Mouse (Mus musculus): ENCODE data around the gene R3hcc1l.

Gene R3hcc1l

DNA sequence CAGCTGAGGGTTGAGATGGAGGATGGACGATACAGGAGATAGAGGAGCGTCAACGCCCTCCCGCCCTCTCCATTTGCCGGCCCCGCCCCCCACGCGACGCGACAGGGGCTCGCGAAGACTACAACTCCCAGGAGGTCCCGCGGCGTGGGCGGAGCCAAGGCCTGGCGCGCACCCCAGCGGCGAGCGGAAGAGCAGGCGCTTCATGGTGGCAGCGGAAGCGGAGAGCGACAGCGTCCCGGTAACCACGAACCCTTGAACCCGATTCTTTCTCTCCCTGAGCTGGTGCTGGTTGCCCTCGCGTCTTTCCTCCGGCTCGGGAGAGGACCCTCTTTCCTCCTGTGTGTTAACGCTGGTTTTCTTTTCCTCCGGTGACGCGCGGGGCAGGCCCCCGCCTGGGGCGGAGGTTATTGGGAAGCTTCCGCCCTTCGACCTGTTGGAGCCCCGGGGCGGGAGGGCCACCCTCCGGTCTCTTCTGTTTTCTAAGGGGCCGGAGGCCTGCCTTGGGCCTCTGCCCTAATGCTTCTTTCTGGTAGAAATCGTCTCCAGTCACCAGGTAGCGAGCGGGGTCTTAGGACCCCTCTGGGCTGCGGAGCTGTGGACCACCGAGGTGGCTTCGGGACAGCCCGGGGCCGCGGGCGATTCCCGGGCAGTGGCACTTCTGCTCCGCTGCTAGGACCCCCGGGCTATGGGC, at the start of gene R3hcc1l:
Gene R3hcc1l (plus strand): TSS at position 140 of the 691 bp plus-strand sequence.
- peak; percentile 89 for DNase-seq (ENCODE audit: low read depth, low spot score)

DNA sequence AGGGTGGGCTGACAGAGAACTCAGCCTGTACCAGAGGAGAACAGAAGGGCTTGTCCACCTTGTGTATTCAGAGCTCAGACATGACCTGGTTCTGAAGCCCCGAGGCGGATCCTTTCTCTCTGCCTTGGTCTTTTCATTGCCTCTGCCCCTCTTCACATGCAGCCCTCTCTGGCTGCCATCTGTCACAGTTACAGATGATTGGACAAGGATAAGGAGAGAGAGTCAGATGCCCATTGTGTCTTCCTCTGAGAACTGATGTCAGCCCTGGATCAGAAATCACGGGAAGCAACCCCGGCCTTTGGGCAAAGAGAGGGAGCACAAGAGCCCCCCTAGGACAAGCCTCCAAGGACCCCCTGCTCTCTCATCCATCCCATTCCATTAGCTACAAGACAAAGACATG, 47.0 kb upstream of the R3hcc1l start:
- DNase-seq (ENCODE audit: low read depth, low spot score), result no peak

DNA sequence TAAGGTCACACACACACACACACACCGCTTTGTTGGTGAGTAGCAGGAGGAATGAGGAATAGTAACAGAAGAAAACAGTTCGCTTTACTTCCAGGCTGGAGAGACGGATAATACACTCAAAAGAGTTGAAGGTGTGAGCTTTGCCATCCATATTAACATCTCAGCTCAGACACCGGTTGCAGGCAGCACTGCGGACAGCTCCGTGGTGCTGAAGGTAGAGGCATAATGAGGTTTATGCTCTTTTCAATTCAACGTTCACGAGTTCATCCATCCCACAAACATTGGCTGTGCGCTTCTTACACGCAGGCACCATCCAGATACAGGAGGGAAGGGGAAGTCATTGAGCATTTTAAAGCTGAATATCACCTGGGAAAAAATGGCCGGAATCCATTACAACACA, 45.7 kb upstream of the R3hcc1l start:
- peak; percentile 40 for DNase-seq (ENCODE audit: low read depth, low spot score)

DNA sequence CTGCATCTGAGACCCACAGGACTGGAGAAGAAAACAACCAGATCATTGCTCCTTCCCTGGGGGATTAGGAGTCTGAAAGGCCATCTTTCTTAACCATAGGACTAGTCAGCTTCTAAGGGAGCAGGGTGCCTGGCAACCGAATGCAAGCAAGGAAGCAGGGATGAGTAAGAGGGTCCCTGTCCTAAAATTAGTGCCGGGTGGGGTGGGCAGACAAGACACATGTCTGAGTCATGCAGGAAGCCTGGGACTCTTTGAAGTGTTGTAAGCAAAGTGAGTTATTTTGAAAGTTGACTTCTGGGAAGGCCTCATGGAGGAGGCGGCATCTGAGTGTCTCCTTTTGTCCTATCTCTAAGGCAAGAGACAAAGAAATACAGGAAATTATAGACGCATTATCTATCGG, 40.8 kb upstream of the R3hcc1l start:
- DNase-seq (ENCODE audit: low read depth, low spot score), result no peak

DNA sequence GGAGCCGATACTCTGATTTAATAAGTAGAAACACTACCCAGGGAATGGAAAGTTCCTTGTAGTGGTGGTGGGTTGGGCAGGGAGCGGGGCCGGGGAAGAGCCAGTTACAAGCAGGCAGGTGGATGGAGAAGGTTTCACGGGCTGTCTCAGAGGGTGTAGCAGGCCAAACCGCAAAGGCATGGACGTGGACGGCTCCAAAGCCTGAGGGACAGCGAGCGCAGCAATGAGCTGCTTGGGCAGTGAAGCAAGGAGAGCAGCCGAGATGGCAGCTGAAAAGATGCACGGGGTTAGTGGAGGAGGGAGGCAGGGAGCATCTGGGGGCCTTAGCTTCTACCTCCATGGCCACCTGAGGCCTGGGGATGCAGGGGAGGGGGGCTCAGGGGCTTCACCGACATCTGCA, 40.3 kb upstream of the R3hcc1l start:
- DNase-seq (ENCODE audit: low read depth, low spot score), result no peak

DNA sequence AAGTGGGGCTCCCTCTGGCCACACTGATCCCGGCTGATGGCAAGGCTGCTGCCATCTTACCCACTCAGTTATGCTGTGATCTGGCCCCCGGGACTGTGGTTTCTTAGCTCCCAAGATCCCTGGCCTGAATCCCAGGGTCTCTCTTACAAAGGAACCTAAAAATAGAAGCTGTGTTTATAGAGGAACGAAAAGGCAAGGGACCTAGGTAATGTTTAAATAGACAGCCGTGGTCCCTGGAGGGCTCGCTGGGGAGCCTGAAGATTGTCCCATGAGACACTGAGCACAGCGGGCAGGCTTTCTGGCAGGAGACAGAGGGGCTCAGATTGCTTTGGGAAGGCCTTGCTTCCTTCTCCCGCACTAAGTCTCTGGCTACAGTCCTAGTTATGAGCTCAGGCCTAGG, 33.1 kb upstream of the R3hcc1l start:
- DNase-seq (ENCODE audit: low read depth, low spot score), result no peak

DNA sequence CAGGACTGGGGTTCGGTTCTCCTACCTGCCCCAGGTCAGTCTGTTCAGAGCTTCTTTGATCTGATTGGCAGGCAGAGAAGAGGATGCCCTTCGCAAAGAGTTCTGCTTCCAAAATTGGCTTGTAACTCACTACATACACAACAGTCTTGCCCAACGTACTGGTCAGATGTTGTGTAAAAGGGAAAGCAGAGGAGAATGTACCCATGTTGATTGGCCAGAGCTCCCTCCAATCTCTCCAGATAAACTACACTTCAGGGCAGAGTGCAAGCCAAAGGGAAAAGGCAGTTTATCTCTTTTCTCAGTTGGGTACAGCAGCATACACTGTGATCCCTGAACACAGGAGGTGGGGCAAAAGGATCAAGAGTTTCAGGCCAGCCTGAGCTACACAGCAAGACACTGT, 31.3 kb upstream of the R3hcc1l start:
- no peak for DNase-seq (ENCODE audit: low read depth, low spot score)

DNA sequence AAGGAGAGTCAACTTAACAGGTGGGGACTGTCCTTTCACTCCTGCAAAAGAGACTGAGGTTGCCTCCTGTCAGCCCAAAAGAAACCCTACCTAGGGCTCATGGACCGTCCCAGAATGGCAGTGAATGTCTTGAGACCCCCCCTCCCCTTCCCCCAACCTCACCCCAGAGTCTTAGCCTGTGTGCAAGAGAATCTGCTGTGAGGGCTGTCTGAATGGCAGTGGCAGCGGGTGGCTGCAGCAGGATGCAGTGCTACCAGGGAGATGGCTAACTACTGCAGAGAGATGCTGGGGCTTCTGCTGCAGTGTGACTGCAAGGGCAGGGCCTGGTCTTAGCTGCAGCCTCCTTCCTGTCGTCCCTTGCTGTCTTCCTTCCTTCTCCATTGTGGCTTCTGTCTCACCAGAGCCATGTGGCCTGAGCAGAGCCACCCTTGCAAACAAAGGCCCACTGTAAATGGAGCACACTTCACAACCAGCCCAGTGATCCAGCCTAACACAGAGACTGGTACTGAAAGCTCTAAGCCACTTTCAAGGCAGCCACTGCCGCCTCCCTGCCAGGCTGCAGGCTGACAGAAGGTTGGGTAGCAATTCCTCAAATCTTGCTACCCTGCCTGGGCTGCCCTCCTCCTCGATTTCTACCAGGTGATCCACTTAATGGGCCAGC, 25.2 kb upstream of the R3hcc1l start:
- no peak for DNase-seq (ENCODE audit: low read depth, low spot score)

DNA sequence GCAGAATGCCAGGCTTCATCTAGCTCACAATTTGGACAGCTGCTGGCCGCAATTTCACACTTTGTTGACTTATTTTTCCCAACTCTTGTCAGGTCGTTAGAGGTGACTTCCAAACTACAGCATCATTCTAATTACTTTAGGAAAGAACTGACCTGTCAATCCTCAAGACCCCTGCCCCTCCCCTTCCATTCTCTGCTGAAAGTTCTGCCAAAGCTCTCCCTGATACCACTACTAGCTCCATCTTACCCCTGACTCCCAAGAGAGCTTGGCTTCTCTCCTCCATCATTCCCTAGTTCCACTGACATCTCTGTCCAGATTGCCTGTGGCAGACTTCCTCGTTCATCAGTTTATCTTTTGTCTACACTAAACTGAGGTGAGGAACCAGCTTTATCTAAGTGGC, 14.4 kb upstream of the R3hcc1l start:
- no peak for DNase-seq (ENCODE audit: low read depth, low spot score)

DNA sequence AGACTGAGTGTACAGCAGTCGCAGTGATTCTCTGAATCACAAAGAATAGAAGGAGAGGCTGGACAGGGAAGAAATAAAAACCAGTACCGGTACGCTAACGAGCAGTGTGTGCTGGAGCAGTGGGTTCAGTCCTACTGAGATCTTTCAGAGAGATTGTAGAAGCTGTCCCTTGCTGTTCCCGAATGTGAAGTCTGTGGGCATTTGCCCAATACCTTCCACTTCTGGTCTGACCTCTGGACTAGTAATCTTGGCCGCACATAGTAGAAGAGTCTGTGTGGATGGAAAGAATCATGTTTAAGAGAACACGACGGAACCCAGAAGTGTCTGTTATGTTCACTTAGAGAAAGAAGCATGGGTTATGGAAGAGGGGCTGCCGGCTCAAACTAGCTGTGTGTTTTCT, 8.9 kb upstream of the R3hcc1l start:
- DNase-seq (ENCODE audit: low read depth, low spot score), result no peak

DNA sequence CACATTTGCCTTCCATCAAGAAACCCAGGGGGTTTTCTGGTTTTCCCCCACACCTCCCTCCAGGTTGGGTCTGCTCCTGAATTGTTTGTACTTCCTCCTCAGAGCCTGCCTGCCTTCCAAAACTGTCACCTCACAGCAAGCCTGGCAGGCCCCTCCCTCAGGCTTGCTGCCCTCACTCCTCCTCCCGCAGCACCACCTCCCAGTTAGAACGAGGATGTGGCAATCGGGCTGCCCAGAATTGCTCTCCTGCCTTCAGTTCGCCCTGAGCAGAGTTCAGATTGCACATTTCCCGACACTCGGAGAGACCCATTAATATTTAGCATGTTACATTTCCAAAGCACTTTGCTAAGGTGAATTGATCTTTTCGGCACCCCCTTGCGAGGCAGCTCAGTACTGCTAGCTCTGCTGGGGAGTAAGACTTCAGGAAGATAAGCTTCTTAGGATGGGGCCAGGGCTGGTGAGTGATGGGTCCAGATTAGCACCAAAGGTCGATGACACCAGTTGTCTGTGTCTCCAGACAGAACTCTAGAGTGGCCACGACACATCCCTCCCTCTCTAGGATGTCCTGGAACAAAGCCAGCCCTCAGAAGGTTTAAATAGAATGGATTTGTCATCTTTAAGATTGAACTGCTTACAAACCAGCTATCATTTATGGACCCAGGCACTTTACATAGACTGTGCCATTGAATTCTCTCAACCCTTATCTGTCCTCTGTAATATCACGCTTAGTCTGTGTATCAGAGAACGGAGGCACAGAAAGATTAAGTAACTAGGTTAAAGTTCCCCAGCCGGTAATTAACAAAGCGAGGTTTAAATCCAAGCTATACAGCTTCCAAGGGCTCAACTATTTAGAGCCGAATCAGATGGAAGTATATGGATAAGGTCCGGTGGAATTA, 8.0 kb upstream of the R3hcc1l start:
- no peak for DNase-seq (ENCODE audit: low read depth, low spot score)

DNA sequence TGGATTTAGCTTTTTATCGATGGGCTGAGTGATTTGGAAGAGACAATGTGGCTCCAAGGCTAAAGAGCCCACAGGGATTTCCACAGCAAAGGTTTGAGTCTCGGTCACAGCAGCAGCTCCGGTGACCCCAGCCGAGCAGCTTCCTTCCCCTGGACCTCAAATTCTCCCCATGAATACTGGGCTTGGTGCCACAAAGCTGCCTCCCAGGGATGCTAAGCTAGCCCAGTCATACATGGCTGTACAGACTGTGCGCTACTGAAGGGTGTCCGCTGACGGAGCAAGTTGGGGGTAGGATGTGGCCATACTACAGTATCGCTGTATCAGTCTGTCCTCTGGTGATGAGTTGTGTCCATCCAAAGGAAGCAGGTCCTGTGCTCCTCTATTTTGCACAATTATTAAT, 2.9 kb upstream of the R3hcc1l start:
- no peak for DNase-seq (ENCODE audit: low read depth, low spot score)

DNA sequence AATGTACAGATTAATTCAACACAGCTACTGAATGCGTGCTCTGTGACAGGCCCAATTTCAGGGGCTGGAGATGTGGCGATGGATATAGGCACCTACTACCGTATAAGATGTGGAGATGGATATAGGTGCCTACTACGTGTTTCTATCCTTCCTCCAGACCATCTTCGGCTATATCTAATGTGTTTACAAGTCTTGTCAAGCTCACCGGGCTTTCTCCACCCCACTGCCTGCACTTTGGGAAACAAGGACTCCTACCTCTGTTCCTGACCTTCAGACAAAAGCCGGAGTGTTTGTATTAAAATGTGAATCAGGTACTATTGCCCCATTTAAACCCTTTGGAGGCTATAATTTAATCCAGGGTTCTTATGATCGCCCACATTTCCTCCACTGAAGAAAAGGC, 2.4 kb upstream of the R3hcc1l start:
- DNase-seq (ENCODE audit: low read depth, low spot score), result no peak

DNA sequence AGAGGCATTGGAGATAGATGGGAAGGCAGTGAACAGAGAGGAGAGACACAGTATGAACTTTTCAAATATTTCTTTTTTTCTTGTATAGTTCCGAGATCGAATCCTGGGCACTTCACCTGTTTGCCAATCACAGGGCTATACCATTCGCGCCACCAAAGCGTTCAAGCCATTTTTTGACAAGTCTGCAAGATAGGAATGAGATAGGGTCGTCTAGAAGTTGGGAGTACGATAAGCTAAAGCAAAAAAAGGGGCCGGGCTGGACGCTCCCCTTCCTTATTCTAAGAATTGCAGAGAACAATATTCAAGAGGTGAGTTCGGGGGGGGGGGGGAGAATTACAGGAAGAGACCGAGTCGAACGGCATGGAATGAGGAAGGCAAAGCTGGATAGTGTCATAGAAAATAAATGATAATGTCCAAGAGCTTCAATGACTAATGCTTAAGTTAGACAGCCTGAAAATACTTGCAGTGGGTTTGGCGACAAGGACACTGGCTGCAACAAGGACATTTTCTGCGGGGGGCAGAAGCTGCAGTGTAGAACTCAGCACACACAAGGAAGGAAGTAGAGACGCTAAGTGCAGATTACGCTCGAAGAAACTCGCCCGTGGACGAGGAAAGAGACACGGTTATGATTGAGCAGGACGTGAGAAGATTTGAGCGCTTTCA, 471 bp upstream of the R3hcc1l start:
- DNase-seq (ENCODE audit: low read depth, low spot score), result no peak

DNA sequence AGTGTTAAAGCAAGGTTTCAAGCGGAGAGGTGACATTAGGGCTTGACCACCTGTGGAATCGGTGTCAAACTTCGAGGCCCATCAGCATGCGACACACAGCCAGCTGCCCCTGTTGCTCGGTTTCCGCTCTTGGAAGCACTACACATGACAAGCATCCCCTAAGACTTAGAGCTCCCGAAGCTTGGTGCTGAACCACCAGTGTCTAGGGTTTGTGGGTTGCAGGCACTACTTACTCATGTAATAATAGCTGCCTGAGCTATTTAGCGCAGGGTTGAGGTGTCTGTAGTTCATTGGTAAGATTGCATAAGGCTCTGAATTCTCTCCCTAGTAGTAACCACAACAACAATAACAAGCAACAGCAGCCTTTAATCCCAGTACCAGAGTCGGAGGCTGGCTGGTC, 1.2 kb downstream of the R3hcc1l start:
- no peak for DNase-seq (ENCODE audit: low read depth, low spot score)

DNA sequence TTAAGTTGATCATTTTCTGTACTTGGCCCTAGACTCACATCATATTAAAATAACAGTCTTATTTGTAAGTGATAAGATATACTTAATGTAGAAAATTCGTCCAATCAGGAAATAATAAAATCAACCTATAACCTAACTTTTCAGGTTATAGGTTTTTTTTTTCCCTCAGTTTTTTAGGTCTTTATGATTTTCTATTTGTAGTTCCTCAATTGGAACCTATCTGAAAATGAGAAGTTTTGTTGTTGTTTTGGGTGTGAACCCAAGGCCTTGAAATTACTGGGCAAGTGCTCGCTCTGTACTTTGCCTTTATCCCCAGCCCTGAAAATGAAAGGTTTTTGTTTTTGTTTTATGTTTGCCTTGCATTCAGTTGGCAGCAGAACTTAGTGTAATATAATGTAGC, 6.1 kb downstream of the R3hcc1l start:
- DNase-seq (ENCODE audit: low read depth, low spot score), result no peak

DNA sequence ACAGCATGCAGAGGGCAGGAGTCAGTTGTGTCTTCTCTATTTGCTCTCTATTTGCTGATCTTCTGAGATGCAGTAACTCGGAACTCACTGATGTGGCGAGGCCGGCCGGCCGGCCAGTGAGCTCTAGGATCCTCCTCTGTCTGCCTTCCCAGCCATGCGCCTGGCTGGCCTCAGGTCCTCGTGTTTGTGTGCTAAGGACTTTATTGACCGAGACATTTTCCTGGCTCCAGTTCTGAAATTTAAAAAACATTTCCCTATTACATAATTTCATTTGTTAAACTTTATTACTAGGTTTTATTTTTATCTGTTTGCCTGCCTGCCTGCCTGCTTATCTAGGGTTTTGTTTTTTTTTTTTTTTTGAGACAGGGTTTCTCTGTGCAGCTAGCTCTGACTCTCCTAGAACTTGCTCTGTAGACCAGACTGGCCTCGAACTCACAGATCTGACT, 11.5 kb downstream of the R3hcc1l start:
- DNase-seq (ENCODE audit: low read depth, low spot score), result no peak

DNA sequence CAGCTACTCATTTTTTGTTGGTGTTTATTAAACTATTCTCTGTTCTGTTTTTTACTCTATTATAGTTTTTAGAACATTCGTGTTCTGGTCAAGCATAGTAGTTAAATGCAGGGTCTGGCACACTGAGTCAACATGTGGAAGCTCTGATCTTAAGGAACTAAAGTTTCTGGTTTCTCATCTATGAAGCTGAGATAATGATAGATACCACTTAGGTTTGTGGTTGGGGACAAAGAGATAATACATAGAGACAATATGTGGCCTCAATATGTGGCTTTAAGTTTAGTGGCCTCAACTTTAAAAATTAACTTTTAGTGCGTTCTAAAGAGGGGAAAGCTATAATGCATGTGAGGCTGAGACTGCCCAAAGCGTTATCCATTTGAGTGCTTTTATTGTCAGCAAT, 15.9 kb downstream of the R3hcc1l start:
- DNase-seq (ENCODE audit: low read depth, low spot score), result no peak

DNA sequence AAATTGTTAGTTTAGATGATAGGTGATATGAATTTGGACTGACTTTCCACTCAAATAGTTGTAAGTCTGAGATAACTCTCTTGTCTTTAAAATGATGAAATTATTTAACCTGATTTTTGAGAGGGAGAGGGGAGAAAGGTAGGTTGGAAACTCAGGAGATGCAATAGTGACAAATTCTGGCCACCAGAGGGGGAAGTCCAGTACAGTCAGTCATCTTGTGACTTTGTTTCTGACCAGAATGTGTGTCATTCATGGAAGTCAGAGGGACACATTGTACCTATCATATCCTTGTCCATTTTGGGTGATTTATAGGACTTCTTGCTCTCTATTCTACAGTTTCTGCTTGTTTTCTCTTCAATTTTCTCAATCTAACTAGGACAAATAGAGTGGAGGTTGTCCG, 19.0 kb downstream of the R3hcc1l start:
- DNase-seq (ENCODE audit: low read depth, low spot score), result no peak

DNA sequence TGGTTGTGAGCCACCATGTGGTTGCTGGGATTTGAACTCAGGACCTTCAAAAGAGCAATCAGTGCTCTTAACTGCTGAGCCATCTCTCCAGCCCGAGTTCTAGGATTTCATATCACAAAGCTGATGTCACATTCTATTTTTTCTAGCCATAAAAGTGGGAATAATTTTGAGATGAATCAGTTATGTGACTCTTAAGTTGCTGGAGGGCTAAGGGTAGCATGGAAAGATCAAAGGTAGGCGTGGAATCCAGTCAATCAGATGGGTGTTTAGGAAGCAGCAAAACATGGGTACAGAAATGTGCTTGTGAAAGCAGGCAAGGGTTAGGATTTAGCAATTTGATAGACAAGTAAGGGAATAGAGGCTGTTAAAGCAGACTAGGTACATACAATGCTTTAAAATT, 20.4 kb downstream of the R3hcc1l start:
- no peak for DNase-seq (ENCODE audit: low read depth, low spot score)

DNA sequence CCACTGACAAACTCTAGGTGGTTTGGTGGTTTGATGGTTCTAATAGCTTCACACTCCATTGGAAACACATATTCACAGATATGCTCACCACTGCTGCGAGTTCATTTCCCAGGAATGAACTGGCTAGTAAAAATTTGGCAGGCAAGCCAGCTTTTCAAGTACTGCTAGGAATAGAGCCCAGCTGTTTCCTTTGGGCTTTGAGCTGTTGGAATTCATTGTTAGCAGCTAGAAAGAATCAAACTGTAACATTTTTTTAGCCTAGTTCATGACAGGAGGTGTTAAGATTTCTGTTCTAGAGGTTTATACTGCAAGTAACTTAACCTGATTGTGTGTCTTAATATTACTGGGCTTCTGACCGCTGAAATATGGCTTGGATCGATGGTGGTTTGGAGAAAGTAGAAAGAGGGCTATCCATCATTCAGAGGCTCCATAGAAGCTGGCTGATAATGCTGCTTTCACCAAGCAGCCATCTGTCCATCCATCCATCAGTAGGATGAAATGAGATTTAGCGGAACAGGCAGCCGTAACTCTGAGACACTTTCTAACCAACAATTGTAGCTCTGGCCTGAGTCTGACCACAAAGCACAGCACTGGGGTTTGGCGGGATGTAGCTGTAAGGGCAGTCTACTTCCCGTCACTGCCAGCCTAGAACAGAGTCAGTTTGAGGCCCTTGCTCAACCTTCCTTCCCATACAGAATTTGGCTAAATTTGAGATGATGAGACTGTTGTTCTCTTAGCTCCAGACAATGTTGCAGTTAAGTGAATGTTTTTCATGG, 21.0 kb downstream of the R3hcc1l start:
- DNase-seq (ENCODE audit: low read depth, low spot score), result no peak
